Mouse (Mus musculus) G1E (cell line): Measurements from ENCODE around the gene Cyp11a1.

ENCODE experiments used
- CTCF ChIP-seq: IDR thresholded peaks from 2 replicates; pipeline ENCODE4 v1.5.1; 2012; ENCODE audit warnings: low read depth, low read length, inconsistent platforms, mixed read lengths
- GATA2 ChIP-seq: IDR thresholded peaks from 2 replicates; pipeline ENCODE4 v1.6.1; 2012; ENCODE audit warnings: low read depth, low read length, inconsistent platforms, borderline replicate concordance

DNA sequence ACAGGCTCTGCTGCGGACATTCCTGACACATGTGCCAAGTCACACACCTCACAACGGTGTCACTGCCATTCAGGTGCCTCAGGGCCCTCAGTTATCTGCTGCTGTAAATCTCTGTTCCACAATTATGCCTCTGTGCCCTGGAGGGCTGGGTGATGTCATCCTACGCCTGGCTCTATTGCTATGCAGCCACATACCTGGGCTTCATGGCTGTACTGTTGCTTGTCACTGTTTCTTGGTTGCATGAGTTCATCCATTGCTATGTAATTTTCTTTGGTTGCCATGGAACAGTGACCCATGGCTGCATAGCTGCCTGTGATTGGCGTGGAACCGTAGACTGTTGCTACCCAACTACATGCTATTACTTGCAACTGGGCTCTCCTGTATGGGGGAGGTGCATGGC, 49.5 kb downstream of the Cyp11a1 start:
- TF ChIP-seq CTCF: no peak
- TF ChIP-seq GATA2: no peak
